Mouse (Mus musculus): ENCODE data around the gene Lrrc73.

Gene Lrrc73

DNA sequence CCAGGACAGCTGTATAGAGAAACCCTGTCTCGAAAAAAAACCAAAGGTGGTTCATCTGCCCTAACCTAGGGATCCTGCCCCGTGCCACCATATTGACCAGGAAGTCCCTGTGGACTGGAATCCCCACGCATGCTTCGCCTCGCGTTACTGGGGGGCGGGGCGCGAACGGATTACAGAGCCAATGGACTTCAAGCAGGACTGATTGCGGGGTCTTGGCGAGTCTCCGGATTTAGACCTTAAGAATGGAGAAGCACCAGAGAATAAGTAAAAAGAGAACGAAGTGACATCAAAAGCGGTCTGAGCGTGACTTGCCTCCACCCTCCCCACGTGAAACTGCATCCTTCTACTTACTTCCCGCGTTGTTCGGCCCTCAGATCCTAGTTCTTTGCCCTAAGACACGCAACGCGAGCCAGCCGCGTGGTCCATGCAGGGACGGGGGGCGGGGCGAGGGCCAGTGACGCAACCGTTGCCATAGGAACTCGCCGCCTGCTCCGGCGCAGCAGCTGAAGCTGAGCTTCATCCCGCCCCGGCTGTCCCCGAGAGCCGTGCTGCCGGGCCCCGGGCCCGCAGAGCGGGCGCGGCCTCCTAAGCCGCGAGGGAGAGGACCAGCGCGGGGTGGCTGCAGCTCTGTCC lies at the start of gene Lrrc73:
TSS of gene Lrrc73 (plus strand) at position 80 of the 633 bp plus-strand sequence.
- peak; percentile 92 for DNase-seq

GRCm38 (mm10) chr17:46206676-46207075 lies 46.7 kb upstream of the Lrrc73 start:
- no peak for DNase-seq

- DNase-seq = no peak
Observed at GRCm38 (mm10) chr17:46210550-46210949, 42.8 kb upstream of the Lrrc73 start.

- no peak for DNase-seq
Observed at GRCm38 (mm10) chr17:46221601-46222000, 31.7 kb upstream of the Lrrc73 start.

DNA sequence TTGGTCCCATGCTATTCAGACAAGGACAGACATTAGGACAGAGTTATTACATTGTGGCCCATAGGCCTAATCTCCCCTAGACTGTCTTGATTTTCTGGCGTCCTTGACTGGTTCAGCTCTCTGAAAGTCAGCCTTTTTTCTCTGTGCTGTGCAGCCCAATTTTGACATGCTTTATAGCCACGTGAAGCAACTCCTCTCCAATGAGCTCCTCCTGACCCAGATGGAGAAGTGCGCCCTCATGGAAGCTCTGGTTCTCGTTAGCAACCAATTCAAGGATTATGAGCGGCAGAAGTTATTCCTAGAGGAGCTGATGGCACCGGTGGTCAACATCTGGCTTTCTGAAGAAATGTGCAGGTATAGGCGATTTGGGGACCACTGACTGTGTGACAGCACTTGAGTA lies 25.8 kb upstream of the Lrrc73 start:
- DNase-seq = no peak

GRCm38 (mm10) chr17:46236067-46236466 lies 17.3 kb upstream of the Lrrc73 start:
- no peak for DNase-seq

- DNase-seq = no peak
Observed at GRCm38 (mm10) chr17:46237079-46237478, 16.3 kb upstream of the Lrrc73 start.

DNA sequence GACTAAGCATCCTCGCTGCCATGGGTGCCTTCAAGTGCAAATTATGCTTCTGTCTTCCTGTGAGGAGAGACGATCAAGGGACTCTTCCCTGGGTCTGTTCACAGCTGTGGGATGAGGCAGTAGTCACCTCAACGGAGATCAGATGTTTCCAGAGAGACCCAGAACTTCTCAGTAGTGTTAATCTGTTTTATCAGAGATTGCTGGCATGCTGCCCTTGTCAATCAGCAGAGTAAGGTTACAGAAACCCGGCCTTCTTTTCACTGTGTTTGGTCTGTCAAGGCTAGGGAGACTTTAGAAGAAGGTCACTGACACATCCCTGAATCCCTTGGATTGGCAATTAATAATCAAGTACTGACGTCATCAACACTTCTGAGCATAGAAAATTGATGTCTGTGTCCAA lies 15.9 kb upstream of the Lrrc73 start:
- no peak for DNase-seq

DNA sequence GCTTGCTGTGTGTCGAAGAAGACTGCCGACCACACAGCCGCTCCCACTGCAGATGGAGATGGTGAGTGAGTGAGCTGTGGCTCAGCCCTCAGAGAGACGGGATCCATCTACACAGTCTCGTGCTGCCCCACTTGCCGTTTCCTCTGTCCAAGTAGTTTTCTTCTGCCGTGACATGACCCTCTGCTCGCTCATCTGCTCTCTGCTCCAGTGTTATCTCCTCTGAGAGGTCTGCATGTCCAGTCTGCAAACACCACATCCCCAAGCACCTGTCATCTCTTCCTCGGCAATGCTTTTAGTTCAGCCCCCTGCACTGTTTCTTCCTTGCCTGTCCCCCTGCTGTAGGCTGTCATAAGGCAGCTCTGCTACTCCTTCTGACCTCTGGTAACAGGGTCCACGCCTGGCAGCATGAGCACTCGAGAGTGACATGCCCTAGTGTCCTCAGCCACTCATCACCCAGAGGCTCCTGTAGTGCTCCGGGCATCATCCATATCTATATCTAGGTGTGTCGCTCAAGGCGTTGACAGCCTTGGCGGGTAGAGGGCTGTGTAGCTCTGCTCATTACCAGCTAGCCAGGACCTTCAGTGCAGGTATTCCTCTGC lies 13.7 kb upstream of the Lrrc73 start:
- DNase-seq = no peak

DNA sequence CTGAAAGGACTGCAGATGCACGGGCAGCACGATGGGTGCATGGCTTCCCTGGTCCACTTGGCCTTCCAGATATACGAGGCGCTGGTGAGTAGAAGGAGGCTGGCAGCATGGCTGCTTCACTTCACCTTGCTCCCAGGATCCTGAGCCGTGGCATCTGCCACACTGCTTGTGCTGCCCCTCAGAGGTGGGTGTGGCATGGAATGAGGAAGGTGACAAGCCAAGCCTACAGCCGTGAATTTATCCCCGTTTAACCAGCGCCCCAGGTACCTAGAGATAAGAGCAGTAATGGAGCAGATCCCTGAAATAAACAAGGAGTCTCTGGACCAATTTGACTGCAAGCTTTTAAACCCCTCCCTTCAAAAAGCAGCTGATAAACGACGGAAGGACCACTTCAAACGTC lies 11.9 kb upstream of the Lrrc73 start:
- no peak for DNase-seq

DNA sequence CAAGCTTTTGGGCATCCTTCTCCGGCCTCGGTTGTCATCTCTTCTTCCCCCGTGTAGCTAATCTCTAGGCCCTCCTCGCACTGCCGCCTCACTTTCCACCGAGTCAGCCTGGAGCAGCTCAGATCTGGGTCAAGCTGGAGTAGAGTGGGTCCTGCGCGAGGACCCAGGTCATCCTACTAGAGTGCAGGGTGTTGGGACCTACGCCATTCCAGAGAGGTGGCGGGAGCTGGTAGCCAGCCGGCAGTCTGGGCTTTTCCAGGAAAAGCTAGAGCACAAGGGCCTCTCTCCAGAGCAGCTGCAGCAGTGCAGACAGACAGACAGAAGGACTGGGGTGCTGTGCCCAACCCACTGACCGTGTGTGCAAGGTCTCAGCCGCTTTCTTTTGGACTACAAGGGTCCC lies 11.1 kb upstream of the Lrrc73 start:
- no peak for DNase-seq

GRCm38 (mm10) chr17:46242993-46243392 lies 10.3 kb upstream of the Lrrc73 start:
- DNase-seq = no peak

- no peak for DNase-seq
Observed at GRCm38 (mm10) chr17:46243624-46244023, 9.7 kb upstream of the Lrrc73 start.

- DNase-seq = no peak
Observed at GRCm38 (mm10) chr17:46244579-46244978, 8.8 kb upstream of the Lrrc73 start.

GRCm38 (mm10) chr17:46247512-46248188 lies 5.7 kb upstream of the Lrrc73 start, which contains the start of the genes Polr1c and Yipf3:
TSS of gene Polr1c (minus strand) at chr17:46248054.
TSS of gene Yipf3 (plus strand) at chr17:46248080.
- peak; percentile 94 for DNase-seq

DNA sequence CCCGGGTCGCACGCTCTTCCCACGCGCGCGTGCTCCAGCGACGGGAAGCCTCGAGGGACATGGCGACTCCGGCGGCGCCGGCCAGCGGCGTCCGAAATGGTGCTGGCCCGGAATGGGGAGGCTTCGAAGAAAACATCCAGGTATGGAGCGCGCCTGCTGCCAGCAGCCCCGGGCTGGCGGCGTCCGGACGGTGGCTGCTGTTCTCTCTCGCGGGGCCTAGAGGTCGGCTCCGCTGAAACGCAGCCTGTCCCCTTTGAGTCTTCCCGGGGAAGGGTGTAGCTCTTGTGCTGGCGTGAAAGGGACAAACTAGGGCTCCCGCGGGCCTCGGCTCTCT lies 5.2 kb upstream of the Lrrc73 start:
- DNase-seq = no peak

DNA sequence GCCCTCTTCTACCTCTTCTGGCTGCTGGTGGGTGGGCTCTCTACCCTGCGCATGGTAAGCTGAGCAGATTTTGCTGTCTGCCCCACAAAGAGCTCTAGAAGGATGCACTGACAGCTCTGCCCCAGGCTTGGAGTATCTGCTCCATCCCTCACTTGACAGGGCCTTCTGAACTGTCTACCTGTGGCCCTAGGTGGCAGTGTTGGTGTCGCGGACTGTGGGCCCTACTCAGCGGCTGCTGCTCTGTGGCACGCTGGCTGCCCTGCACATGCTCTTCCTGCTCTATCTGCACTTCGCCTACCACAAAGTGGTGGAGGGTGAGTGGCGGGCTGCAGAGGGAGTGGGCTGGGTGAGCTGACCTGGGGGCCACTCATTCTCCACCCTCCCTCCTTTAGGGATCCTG lies 2.2 kb upstream of the Lrrc73 start:
- DNase-seq = peak; percentile 38

DNA sequence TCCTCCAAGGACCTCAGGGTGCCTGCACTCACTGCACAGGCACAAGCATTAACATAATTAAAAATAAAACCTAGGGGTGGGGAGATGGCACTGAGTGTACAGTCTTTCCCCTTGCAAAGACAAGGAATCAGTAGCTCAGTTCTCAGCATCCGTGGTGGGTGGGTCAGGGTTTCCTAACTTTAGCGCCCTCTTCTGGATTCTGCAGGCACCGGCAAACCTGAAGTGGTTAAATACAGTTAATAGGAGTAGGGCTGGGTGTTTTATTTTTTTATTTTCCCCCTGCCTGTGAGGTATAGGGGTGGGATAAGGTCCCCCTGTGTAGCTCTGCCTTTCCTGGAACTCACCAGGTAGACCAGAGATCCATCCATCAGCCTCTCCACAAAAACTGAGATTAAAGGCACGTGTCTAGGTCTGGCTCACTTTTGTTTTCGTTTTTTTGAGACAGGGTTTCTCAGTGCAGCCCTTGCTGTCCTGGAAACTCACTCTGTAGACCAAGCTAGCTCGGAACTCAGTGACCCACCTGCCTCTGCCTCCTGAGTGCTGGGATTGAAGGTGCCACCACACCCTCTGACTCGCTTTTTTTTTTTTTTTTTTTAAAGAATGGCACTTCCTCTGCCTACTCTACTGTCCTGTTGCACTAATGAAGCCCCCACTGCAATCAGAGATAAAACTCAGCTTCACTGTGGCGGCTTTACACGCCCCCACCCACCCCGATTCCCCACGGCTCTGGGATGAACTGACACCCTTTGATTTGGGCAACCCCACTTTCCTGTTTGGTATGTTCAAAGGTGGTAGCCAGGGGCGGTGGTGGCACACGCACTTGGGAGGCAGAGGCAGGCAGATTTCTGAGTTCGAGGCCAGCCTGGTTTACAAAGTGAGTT lies 520 bp upstream of the Lrrc73 start:
- DNase-seq = peak; percentile 55

DNA sequence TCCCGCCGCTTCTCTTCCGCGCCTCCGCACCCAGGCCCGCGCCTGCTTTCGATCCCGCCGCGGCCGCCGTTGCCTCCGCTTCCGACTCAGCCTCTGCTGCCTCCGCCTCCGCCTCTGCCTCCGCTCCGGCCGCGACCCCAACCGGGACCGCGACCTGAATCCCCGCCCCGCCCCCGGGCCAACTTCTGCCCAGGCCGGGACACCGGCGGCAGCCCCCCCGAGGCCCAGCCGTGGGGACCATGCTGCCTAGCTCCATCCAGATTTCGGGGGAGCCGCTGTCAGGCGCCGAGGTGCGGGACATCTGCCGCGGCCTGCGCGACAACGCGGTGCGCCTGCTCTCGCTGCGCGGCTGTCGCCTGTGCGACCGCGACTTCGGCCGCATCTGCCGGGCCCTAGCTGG lies 775 bp downstream of the Lrrc73 start:
- peak; percentile 62 for DNase-seq

- no peak for DNase-seq
Observed at GRCm38 (mm10) chr17:46255147-46255546, 1.8 kb downstream of the Lrrc73 start.

DNA sequence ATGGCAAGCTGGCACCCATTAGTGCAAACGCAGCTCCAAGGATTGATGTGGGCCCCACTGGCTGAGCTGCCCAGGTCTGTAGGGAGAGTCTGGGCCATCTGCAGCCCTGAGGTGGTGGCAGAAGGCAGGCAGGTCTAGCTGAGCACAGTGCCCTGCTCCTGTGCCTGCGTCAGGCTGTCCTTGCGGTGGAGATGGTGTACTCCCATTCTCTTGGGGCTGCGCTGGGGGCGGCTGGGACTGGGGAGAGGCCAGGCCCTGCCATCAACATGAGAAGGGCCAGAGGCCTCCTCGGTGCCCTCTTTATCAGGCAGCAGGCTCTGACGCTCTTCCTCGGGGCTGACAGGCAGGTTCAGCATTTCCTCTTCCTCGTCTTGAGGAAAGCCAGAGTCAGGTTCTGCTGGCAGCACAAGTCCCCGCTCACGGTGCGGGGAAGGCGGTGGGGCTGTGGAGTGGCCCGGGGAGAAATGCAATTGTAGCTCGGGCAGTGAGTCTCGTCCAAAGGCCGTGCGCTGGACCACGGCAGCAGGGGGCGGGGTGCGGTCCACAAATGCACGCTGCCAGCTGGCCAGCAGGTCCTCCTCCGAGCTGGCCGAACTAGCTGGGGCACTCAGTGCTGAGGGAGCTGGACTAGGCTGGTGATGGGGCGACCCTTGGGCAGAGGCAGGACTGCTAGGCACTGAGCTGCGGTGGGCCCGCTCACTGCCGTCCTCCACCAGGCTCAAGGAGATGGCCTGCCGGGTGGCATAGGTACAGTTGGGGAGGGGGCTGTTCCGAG lies 5.1 kb downstream of the Lrrc73 start:
- DNase-seq = no peak

DNA sequence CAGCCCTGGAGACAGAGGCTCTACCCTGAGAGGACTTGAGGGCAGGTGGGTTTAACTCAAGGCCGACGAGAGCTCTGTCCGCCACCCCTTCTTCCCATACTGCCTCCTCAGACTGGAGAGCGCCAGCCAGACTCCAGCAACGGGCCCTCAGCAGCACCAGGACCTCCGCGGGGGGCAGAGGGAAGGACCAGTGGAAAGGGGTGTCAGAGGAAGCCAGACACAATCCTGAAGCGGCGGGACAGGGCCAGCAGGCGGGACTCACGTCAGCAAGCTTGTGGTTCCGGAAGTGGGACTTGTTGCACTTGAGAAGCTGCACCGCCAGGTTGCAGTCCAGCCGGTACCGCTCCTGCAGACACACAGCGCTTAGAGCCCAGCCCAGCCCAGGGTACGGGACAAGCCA lies 6.3 kb downstream of the Lrrc73 start:
- no peak for DNase-seq
